Mouse (Mus musculus): ENCODE data around the gene Lmtk2.

Lmtk2 gene

GRCm38 (mm10) chr5:144207478-144207877 is 107.2 kb downstream of the Lmtk2 start:
- intact Hi-C loops (cut with DNase I), result no loop called here

- intact Hi-C loops (cut with DNase I), result no loop called here
Observed at GRCm38 (mm10) chr5:144214453-144214852, 114.2 kb downstream of the Lmtk2 start.

- intact Hi-C loops (cut with DNase I), result no loop called here
Observed at GRCm38 (mm10) chr5:144215992-144216391, 115.8 kb downstream of the Lmtk2 start.

- intact Hi-C loops (cut with DNase I), result no loop called here
Observed at GRCm38 (mm10) chr5:144218061-144218460, 117.8 kb downstream of the Lmtk2 start.

GRCm38 (mm10) chr5:144219306-144219705 is 119.1 kb downstream of the Lmtk2 start:
- intact Hi-C loops (cut with DNase I), result no loop called here

GRCm38 (mm10) chr5:144219936-144220335 is 119.7 kb downstream of the Lmtk2 start:
- intact Hi-C loops (cut with DNase I), result no loop called here

- intact Hi-C loops (cut with DNase I), result no loop called here
Observed at GRCm38 (mm10) chr5:144221305-144221704, 121.1 kb downstream of the Lmtk2 start.

GRCm38 (mm10) chr5:144222811-144223502 is 122.7 kb downstream of the Lmtk2 start:
- intact Hi-C loops (cut with DNase I), result no loop called here

- intact Hi-C loops (cut with DNase I), result no loop called here
Observed at GRCm38 (mm10) chr5:144223503-144223862, 123.2 kb downstream of the Lmtk2 start, which contains the start of gene Tecpr1. TSS of gene Tecpr1 (minus strand) at chr5:144223615.

GRCm38 (mm10) chr5:144223899-144224816 is 123.9 kb downstream of the Lmtk2 start:
- intact Hi-C loops (cut with DNase I), result loop anchor here (2.0 kb wide), 1 partner anchor 31 kb away; no protein-coding TSS in a partner anchor

- intact Hi-C loops (cut with DNase I), result no loop called here
Observed at GRCm38 (mm10) chr5:144226220-144226619, 126.0 kb downstream of the Lmtk2 start.

GRCm38 (mm10) chr5:144230216-144230615 is 130.0 kb downstream of the Lmtk2 start:
- intact Hi-C loops (cut with DNase I), result loop anchor here (10.0 kb wide), 1 partner anchor 505 kb away; no protein-coding TSS in a partner anchor

GRCm38 (mm10) chr5:144231410-144231809 is 131.2 kb downstream of the Lmtk2 start:
- intact Hi-C loops (cut with DNase I), result loop anchor here (10.0 kb wide), 1 partner anchor 503 kb away; no protein-coding TSS in a partner anchor

GRCm38 (mm10) chr5:144232531-144232930 is 132.3 kb downstream of the Lmtk2 start:
- intact Hi-C loops (cut with DNase I), result loop anchor here (10.0 kb wide), 1 partner anchor 502 kb away; no protein-coding TSS in a partner anchor

- intact Hi-C loops (cut with DNase I), result loop anchor here (10.0 kb wide), 1 partner anchor 501 kb away; no protein-coding TSS in a partner anchor
Observed at GRCm38 (mm10) chr5:144234222-144234621, 134.0 kb downstream of the Lmtk2 start.

- intact Hi-C loops (cut with DNase I), result loop anchor here (10.0 kb wide), 1 partner anchor 500 kb away; no protein-coding TSS in a partner anchor
Observed at GRCm38 (mm10) chr5:144234714-144235113, 134.5 kb downstream of the Lmtk2 start.
